Mouse (Mus musculus): ENCODE measurements around the gene Rassf2.

GRCm38 (mm10) chr2:132017611-132018010 is 12.4 kb downstream of the Rassf2 start:
- no peak for TF ChIP-seq CTCF (IDR thresholded peaks at IDR 0.05; ENCODE audit: borderline replicate concordance, insufficient read depth, low read length)
- TF ChIP-seq POLR2A (IDR thresholded peaks at IDR 0.05; ENCODE audit: low read depth, low read length): no peak

Measured in embryonic fibroblast, embryonic 13.5 days (primary cell).